Mouse (Mus musculus) hindbrain, embryonic 11.5 days (tissue): Measurements from ENCODE around the gene Mettl1. TPM values are rescaled to one million over a fixed set of nuclear protein-coding genes. Genes with fewer than 3 reads are reported as not detected.

Source experiments
- ATAC-seq: fragments of 200-750 bp; cut with Nextera tagmentation; 2 replicates; pipeline ENCODE4 v1.8.0; 2017; ENCODE audit warnings: mild to moderate bottlenecking, moderate TSS enrichment, moderate library complexity; ENCODE audit not compliant: low FRiP score
- DNase-seq: peaks from one replicate; pipeline ENCODE4 v3.0.0-alpha.2; 2015; ENCODE audit warnings: low spot score
- H3K27ac ChIP-seq: fragments of 300-500 bp; sonication (generic); 2 replicates; pipeline ENCODE4 v1.5.1; 2014; ENCODE audit warnings: mild to moderate bottlenecking, low read depth, low read length
- H3K27me3 ChIP-seq: fragments of 300-500 bp; sonication (generic); 2 replicates; pipeline ENCODE4 v1.6.1; 2014; ENCODE audit warnings: mild to moderate bottlenecking, low read length, moderate library complexity, mixed read lengths; ENCODE audit not compliant: control insufficient read depth, insufficient read depth
- H3K36me3 ChIP-seq: fragments of 300-500 bp; sonication (generic); 2 replicates; pipeline ENCODE4 v1.6.1; 2014; ENCODE audit warnings: mild to moderate bottlenecking, low read length, moderate library complexity, mixed read lengths; ENCODE audit not compliant: control insufficient read depth, insufficient read depth
- H3K4me1 ChIP-seq: fragments of 300-500 bp; sonication (generic); replicated peaks from 2 replicates; pipeline ENCODE4 v1.6.1; 2014; ENCODE audit warnings: low read length, mixed read lengths; ENCODE audit not compliant: control insufficient read depth, insufficient read depth
- H3K4me2 ChIP-seq: fragments of 300-500 bp; sonication (generic); replicated peaks from 2 replicates; pipeline ENCODE4 v1.6.1; 2014; ENCODE audit warnings: mild to moderate bottlenecking, low read depth, low read length
- H3K4me3 ChIP-seq: fragments of 300-500 bp; sonication (generic); 2 replicates; pipeline ENCODE4 v1.5.1; 2014; ENCODE audit warnings: low read depth, low read length
- H3K9ac ChIP-seq: fragments of 300-500 bp; sonication (generic); 2 replicates; pipeline ENCODE4 v1.6.1; 2014; ENCODE audit warnings: low read depth, low read length
- H3K9me3 ChIP-seq: fragments of 300-500 bp; sonication (generic); 2 replicates; pipeline ENCODE4 v1.6.1; 2016; ENCODE audit warnings: low read length; ENCODE audit not compliant: control insufficient read depth
- WGBS: fragments of 180-500 bp; shearing (Covaris S2); extraction: QIAGEN DNeasy Blood & Tissue Kit; methylation state at CpG from one replicate; pipeline ENCODE4 v1.1.7; 2014; 5-methylcytosine and 5-hydroxymethylcytosine counted together
- polyA plus RNA-seq: library from polyadenylated mRNA; unstranded; fragments of >200 nt; fragmentation: Nextera tagmentation; extraction: Ambion mirVana; gene quantifications from 2 replicates; pipeline ENCODE4 v1.2.1, GENCODE M21; 2014

Mettl1 gene
- polyA plus RNA-seq, 1 experiment from 2014 or later, result 36.7 TPM

DNA sequence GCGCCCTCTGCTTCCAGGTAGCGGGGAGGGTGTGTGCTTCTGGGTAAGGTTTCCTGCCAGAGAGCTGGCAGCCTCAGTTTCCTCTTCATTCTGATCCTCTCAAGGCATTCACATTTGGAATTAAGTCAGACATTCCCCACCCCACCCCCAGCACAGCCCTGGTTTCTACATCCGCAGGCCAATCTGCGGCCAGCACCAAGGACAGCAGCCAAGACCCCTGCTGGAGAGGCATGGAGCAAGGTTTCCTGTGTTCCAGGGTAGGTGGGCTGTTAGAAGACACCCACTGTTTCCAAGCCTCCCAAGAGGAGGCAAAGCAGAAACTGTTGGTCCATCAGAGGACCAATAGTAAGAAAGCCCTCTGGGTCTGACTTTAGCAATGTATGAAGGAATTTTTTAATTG is 13.4 kb downstream of the Mettl1 start:
- Histone ChIP-seq H3K4me1 (peaks cover 5% of the 10 kb centered on the region; the same call in 1 of the 2 replicates), H3K36me3 (peaks cover 7% of the 10 kb centered on the region), H3K4me3 (no peak overlapping the region), H3K27me3 (peaks cover 18% of the 10 kb centered on the region), H3K9me3 (no peaks in the 10 kb centered on the region), H3K9ac (no peak overlapping the region), H3K27ac (no peak overlapping the region), H3K4me2 (no peak overlapping the region)
- peak; percentile 32 for DNase-seq
- WGBS, result 77% methylated on average over 4 of the region's 4 CpGs
- no peak for ATAC-seq

DNA sequence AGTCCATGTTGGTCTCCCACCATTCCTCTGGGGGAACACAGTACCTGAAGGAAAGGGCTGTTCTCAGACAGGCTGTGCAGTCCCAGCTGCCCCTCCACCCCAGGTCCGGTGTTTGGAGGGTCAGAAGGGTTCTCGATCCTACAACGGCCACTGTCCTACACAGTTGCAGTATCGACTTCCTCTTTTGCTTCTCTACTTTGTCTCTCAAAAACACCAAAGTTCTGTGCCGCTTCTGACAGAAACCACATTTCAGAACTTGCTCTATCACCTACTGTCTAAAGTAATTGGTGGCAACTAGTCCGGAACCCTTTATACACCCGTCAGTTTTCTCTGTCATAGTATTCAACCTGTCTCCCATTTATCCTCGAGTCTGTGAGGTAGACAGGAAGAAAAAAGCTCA is 14.2 kb downstream of the Mettl1 start:
- Histone ChIP-seq H3K36me3 (peaks cover 7% of the 10 kb centered on the region), H3K9me3 (no peaks in the 10 kb centered on the region), H3K4me2 (no peak overlapping the region), H3K27ac (no peak overlapping the region), H3K9ac (no peak overlapping the region), H3K4me1 (peaks cover 5% of the 10 kb centered on the region; the same call in 1 of the 2 replicates), H3K4me3 (no peak overlapping the region), H3K27me3 (peaks cover 11% of the 10 kb centered on the region)
- no peak for ATAC-seq
- WGBS, result 87% methylated on average over 8 of the region's 8 CpGs
- no peak for DNase-seq

DNA sequence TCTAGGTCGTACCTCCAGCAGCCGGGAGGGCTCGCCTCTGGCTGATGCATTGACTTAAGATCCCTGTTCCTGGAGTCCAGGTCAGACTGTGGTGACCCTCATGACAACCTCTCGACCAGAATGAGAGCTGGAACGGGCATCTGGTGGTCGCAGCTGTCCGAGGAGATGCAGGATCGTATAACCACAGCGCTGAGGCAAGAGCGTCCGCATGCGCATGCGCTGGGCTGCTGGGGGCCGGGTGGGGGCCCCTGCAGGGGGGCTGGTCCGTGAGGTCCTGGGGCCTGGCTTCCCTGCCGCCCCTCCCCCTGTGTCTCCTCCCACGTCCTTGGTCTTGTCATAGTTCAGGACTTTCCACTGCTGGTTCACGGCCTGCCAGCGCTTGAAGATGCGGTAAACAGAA is 15.3 kb downstream of the Mettl1 start:
- ATAC-seq (no peak), DNase-seq (no peak)
- peaks cover 5% of the 10 kb centered on the region; the same call in 1 of the 2 replicates for H3K4me1 ChIP-seq
- peaks cover 7% of the 10 kb centered on the region for H3K36me3 ChIP-seq
- 88% methylated on average over 20 of the region's 20 CpGs for WGBS
- H3K4me3 ChIP-seq, result no peak overlapping the region
- H3K4me2 ChIP-seq, result no peak overlapping the region
- peaks cover under 1% of the 10 kb centered on the region; the same call in 1 of the 2 replicates for H3K27me3 ChIP-seq
- H3K27ac ChIP-seq, result no peak overlapping the region
- no peak overlapping the region for H3K9ac ChIP-seq
- no peaks in the 10 kb centered on the region for H3K9me3 ChIP-seq

- H3K4me2 ChIP-seq, result peak overlapping the region; percentile 98
- H3K36me3 ChIP-seq, result peaks cover 7% of the 10 kb centered on the region
- H3K9ac ChIP-seq, result peak overlapping the region; percentile 96; the same call in 1 of the 2 replicates
- ATAC-seq, result peak; percentile 17; the same call in 1 of the 2 replicates
- H3K9me3 ChIP-seq, result no peaks in the 10 kb centered on the region
- H3K27me3 ChIP-seq, result no peaks in the 10 kb centered on the region; the same call in 1 of the 2 replicates
- H3K27ac ChIP-seq, result no peak overlapping the region
- peak; percentile 92 for DNase-seq
- peak overlapping the region; percentile 94 for H3K4me3 ChIP-seq
- WGBS, result under 1% methylated on average over 9 of the region's 9 CpGs
- peaks cover 5% of the 10 kb centered on the region; the same call in 1 of the 2 replicates for H3K4me1 ChIP-seq
Measured at GRCm38 (mm10) chr10:127058161-127058560, 16.9 kb downstream of the Mettl1 start.

- Histone ChIP-seq H3K4me2 (peak overlapping the region; percentile 98), H3K9ac (peak overlapping the region; percentile 96), H3K27me3 (no peaks in the 10 kb centered on the region; the same call in 1 of the 2 replicates), H3K9me3 (no peaks in the 10 kb centered on the region), H3K4me3 (peak overlapping the region; percentile 94), H3K4me1 (peaks cover 5% of the 10 kb centered on the region; the same call in 1 of the 2 replicates), H3K27ac (no peak overlapping the region; the same call in 1 of the 2 replicates), H3K36me3 (peaks cover 7% of the 10 kb centered on the region)
- no peak for ATAC-seq
- DNase-seq, result no peak
- 6% methylated on average over 8 of the region's 8 CpGs for WGBS
Measured at GRCm38 (mm10) chr10:127058708-127059107, 17.5 kb downstream of the Mettl1 start.

- peaks cover 5% of the 10 kb centered on the region; the same call in 1 of the 2 replicates for H3K4me1 ChIP-seq
- WGBS, result 2% methylated on average over 23 of the region's 92 CpGs
- peaks cover 7% of the 10 kb centered on the region for H3K36me3 ChIP-seq
- no peaks in the 10 kb centered on the region for H3K9me3 ChIP-seq
- no peaks in the 10 kb centered on the region; the same call in 1 of the 2 replicates for H3K27me3 ChIP-seq
- H3K27ac ChIP-seq, result peak overlapping the region; percentile 95
- H3K4me2 ChIP-seq, result peak overlapping the region; percentile 98
- peak overlapping the region; percentile 96 for H3K9ac ChIP-seq
- DNase-seq (peak; percentile 63), ATAC-seq (no peak)
- H3K4me3 ChIP-seq, result peak overlapping the region; percentile 94
Measured at GRCm38 (mm10) chr10:127059174-127059967, 18.2 kb downstream of the Mettl1 start.

- no peaks in the 10 kb centered on the region; the same call in 1 of the 2 replicates for H3K27me3 ChIP-seq
- peak within 1 kb of the TSS; percentile 94 for H3K4me3 ChIP-seq
- H3K9ac ChIP-seq, result peak within 1 kb of the TSS; percentile 96
- H3K4me2 ChIP-seq, result peak within 1 kb of the TSS; percentile 98
- peak; percentile 2 for ATAC-seq
- WGBS, result 1% methylated on average over 32 of the region's 72 CpGs
- DNase-seq, result peak; percentile 79
- H3K4me1 ChIP-seq, result peaks cover 9% of the 10 kb centered on the region; the same call in 1 of the 2 replicates
- H3K27ac ChIP-seq, result peak within 1 kb of the TSS; percentile 95
- peaks cover 12% of the 10 kb centered on the region for H3K36me3 ChIP-seq
- H3K9me3 ChIP-seq, result no peaks in the 10 kb centered on the region
Measured at GRCm38 (mm10) chr10:127059968-127060916, 19.0 kb downstream of the Mettl1 start, which contains the start of gene March9. March9 (minus strand) TSS chr10:127060184.

DNA sequence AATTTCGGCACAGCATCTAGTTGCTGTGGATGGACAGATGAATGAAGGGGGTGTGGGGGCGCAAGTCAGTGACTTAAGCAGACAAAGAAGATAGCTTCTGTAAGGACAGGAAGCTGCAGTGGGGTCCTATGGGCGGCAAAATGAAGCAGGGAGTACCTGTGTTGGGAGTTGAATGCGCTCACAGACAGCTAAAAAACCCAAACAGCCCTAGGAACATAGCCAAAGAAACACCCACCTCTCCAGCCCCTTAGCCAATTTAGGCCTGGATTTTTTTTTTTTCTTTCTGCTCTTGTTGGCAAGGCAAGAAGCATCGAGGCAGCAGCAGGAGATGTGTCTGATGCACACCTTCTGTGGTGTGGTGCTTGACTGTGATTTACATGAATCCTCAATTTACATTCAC is 19.9 kb downstream of the Mettl1 start:
- 27% methylated on average over 5 of the region's 5 CpGs for WGBS
- peak overlapping the region; percentile 96 for H3K9ac ChIP-seq
- H3K36me3 ChIP-seq, result peaks cover 19% of the 10 kb centered on the region
- H3K4me2 ChIP-seq, result peak overlapping the region; percentile 98
- ATAC-seq, result no peak
- no peaks in the 10 kb centered on the region for H3K9me3 ChIP-seq
- H3K27ac ChIP-seq, result peak overlapping the region; percentile 95; the same call in 1 of the 2 replicates
- no peak for DNase-seq
- H3K4me3 ChIP-seq, result no peak overlapping the region; the same call in 1 of the 2 replicates
- H3K27me3 ChIP-seq, result no peaks in the 10 kb centered on the region; the same call in 1 of the 2 replicates
- H3K4me1 ChIP-seq, result peaks cover 9% of the 10 kb centered on the region; the same call in 1 of the 2 replicates
